Mouse (Mus musculus): ENCODE data around the gene Hnf1b.

DNA sequence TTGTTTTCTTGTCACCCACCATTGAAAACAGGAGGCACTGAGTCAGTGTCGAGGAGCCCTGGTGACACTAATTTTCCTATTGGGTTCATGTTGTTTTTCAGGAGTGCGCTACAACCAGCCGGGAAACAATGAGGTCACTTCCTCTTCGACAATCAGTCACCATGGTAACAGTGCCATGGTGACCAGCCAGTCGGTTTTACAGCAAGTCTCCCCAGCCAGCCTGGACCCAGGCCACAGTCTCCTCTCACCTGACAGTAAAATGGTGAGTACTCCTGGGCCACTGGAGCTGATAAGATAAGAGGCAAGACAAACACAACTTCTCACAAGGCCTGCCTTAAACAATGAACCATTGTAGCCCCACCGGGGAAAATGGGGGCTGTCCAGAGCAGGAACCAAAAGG lies 32.7 kb downstream of the Hnf1b start:
- no peak for TF ChIP-seq CTCF (IDR thresholded peaks at IDR 0.05)
- TF ChIP-seq EP300 (IDR thresholded peaks at IDR 0.05; ENCODE audit: insufficient read depth, low read depth, low read length) = no peak
- TF ChIP-seq POLR2A (IDR thresholded peaks at IDR 0.05; ENCODE audit: insufficient read depth, low read depth, low read length) = no peak

Measured in heart, adult 2 months (tissue).